Mouse (Mus musculus) hindbrain, embryonic 11.5 days (tissue): ENCODE data around the gene Cct8l1. TPM values are rescaled to one million over a fixed set of nuclear protein-coding genes. Genes with fewer than 3 reads are reported as not detected.

ENCODE experiments used
- ATAC-seq: fragments of 200-750 bp; cut with Nextera tagmentation; 2 replicates; pipeline ENCODE4 v1.8.0; 2017; ENCODE audit warnings: mild to moderate bottlenecking, moderate TSS enrichment, moderate library complexity; ENCODE audit not compliant: low FRiP score
- DNase-seq: peaks from one replicate; pipeline ENCODE4 v3.0.0-alpha.2; 2015; ENCODE audit warnings: low spot score
- H3K27ac ChIP-seq: fragments of 300-500 bp; sonication (generic); 2 replicates; pipeline ENCODE4 v1.5.1; 2014; ENCODE audit warnings: mild to moderate bottlenecking, low read depth, low read length
- H3K27me3 ChIP-seq: fragments of 300-500 bp; sonication (generic); 2 replicates; pipeline ENCODE4 v1.6.1; 2014; ENCODE audit warnings: mild to moderate bottlenecking, low read length, moderate library complexity, mixed read lengths; ENCODE audit not compliant: control insufficient read depth, insufficient read depth
- H3K36me3 ChIP-seq: fragments of 300-500 bp; sonication (generic); 2 replicates; pipeline ENCODE4 v1.6.1; 2014; ENCODE audit warnings: mild to moderate bottlenecking, low read length, moderate library complexity, mixed read lengths; ENCODE audit not compliant: control insufficient read depth, insufficient read depth
- H3K4me1 ChIP-seq: fragments of 300-500 bp; sonication (generic); replicated peaks from 2 replicates; pipeline ENCODE4 v1.6.1; 2014; ENCODE audit warnings: low read length, mixed read lengths; ENCODE audit not compliant: control insufficient read depth, insufficient read depth
- H3K4me2 ChIP-seq: fragments of 300-500 bp; sonication (generic); replicated peaks from 2 replicates; pipeline ENCODE4 v1.6.1; 2014; ENCODE audit warnings: mild to moderate bottlenecking, low read depth, low read length
- H3K4me3 ChIP-seq: fragments of 300-500 bp; sonication (generic); 2 replicates; pipeline ENCODE4 v1.5.1; 2014; ENCODE audit warnings: low read depth, low read length
- H3K9ac ChIP-seq: fragments of 300-500 bp; sonication (generic); 2 replicates; pipeline ENCODE4 v1.6.1; 2014; ENCODE audit warnings: low read depth, low read length
- H3K9me3 ChIP-seq: fragments of 300-500 bp; sonication (generic); 2 replicates; pipeline ENCODE4 v1.6.1; 2016; ENCODE audit warnings: low read length; ENCODE audit not compliant: control insufficient read depth
- WGBS: fragments of 180-500 bp; shearing (Covaris S2); extraction: QIAGEN DNeasy Blood & Tissue Kit; methylation state at CpG from one replicate; pipeline ENCODE4 v1.1.7; 2014; 5-methylcytosine and 5-hydroxymethylcytosine counted together
- polyA plus RNA-seq: library from polyadenylated mRNA; unstranded; fragments of >200 nt; fragmentation: Nextera tagmentation; extraction: Ambion mirVana; gene quantifications from 2 replicates; pipeline ENCODE4 v1.2.1, GENCODE M21; 2014

The Cct8l1 gene
- polyA plus RNA-seq, 1 experiment from 2014 or later = not detected

- DNase-seq (no peak), ATAC-seq (no peak)
- H3K27me3 ChIP-seq = no peaks in the 10 kb centered on the region
- H3K9ac ChIP-seq = no peak overlapping the region
- WGBS = 91% methylated on average over 1 of the region's 1 CpGs
- H3K4me2 ChIP-seq = no peak overlapping the region
- no peaks in the 10 kb centered on the region for H3K9me3 ChIP-seq
- no peaks in the 10 kb centered on the region for H3K36me3 ChIP-seq
- H3K4me1 ChIP-seq = no peaks in the 10 kb centered on the region
- H3K27ac ChIP-seq = no peak overlapping the region
- no peak overlapping the region for H3K4me3 ChIP-seq
Measured at GRCm38 (mm10) chr5:25554210-25554609, 38.3 kb downstream of the Cct8l1 start.

GRCm38 (mm10) chr5:25554689-25555088, 38.8 kb downstream of the Cct8l1 start:
- Histone ChIP-seq H3K9me3 (no peaks in the 10 kb centered on the region), H3K4me3 (no peak overlapping the region), H3K36me3 (no peaks in the 10 kb centered on the region), H3K27ac (no peak overlapping the region), H3K27me3 (no peaks in the 10 kb centered on the region), H3K9ac (no peak overlapping the region), H3K4me1 (no peaks in the 10 kb centered on the region), H3K4me2 (no peak overlapping the region)
- no peak for ATAC-seq
- no peak for DNase-seq
- WGBS = 64% methylated on average over 1 of the region's 1 CpGs

GRCm38 (mm10) chr5:25555684-25556083, 39.8 kb downstream of the Cct8l1 start:
- H3K27ac ChIP-seq = no peak overlapping the region
- 90% methylated on average over 5 of the region's 5 CpGs for WGBS
- DNase-seq (no peak), ATAC-seq (no peak)
- H3K9ac ChIP-seq = no peak overlapping the region
- no peak overlapping the region for H3K4me2 ChIP-seq
- no peak overlapping the region for H3K4me3 ChIP-seq
- no peaks in the 10 kb centered on the region for H3K4me1 ChIP-seq
- H3K9me3 ChIP-seq = no peaks in the 10 kb centered on the region
- no peaks in the 10 kb centered on the region for H3K27me3 ChIP-seq
- no peaks in the 10 kb centered on the region for H3K36me3 ChIP-seq

- DNase-seq = no peak
- 76% methylated on average over 5 of the region's 5 CpGs for WGBS
- H3K27me3 ChIP-seq = no peaks in the 10 kb centered on the region
- H3K9me3 ChIP-seq = no peaks in the 10 kb centered on the region
- no peak overlapping the region for H3K4me3 ChIP-seq
- no peaks in the 10 kb centered on the region for H3K36me3 ChIP-seq
- no peak overlapping the region for H3K27ac ChIP-seq
- H3K4me2 ChIP-seq = no peak overlapping the region
- H3K9ac ChIP-seq = no peak overlapping the region
- no peak for ATAC-seq
- no peaks in the 10 kb centered on the region for H3K4me1 ChIP-seq
Measured at GRCm38 (mm10) chr5:25556363-25556762, 40.5 kb downstream of the Cct8l1 start.

Other genes starting within 250 kb of the Cct8l1 start
- gene Kmt2c, start 17.3 kb upstream of the Cct8l1 start, polyA plus RNA-seq = 21.3 and 31.6 TPM in 2 replicates
- gene Xrcc2, start 189.8 kb downstream of the Cct8l1 start, polyA plus RNA-seq = 7.9 and 10.2 TPM in 2 replicates
- 8.0 and 9.9 TPM in 2 replicates for gene Actr3b, start 243.9 kb downstream of the Cct8l1 start, polyA plus RNA-seq